Mouse (Mus musculus) brain, adult 2 months (tissue): ENCODE results near the gene Serpind1.

Experiments used
- DNase-seq: peaks from one replicate; pipeline ENCODE4 v3.0.0; 2011; ENCODE audit warnings: low read depth, low spot score

Gene Serpind1

GRCm38 (mm10) chr16:17331116-17331515 lies at the start of gene Serpind1:
TSS of gene Serpind1 (plus strand) at chr16:17331371.
- DNase-seq = no peak

DNA sequence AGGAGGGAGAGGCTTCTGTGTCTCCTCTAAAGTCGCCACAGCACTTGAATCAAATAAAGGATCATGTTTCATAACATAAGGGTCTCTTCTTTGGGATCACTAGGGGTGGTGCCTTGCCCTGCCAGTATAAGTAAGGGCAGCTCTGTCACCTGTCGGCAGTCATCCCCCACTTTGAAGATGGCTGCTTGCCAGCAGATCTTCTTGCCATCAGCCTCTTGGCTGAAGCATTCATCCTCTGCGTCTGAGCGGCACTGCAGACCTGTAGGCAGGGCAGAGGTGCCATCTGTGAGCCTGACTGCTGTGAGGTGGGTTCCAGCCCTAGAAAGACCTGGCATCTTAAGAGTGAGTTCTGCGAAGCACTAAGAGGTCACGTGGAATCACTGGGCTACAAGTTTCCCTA lies 48.0 kb upstream of the Serpind1 start:
- DNase-seq = peak; percentile 54

- no peak for DNase-seq
Measured at GRCm38 (mm10) chr16:17287103-17287502, 44.1 kb upstream of the Serpind1 start.

DNA sequence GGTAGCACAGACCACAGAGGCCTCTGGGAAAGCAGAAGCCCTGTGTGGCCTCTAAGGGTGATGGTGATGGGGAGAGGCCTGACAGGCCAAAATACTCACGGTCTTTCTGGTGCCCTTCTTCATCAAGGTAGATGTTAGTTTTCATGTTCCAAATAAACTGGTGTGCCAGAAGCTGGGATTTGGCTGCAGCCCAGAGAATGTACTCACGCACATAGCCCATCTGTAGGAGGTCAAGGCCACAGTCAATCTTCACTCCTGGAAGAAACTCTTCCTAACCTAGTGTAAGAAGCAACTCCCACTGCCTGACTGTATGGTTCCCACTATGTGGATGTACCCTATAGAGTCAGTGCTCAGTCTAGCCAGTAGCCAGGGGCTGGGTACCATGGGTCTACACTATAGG lies 40.2 kb upstream of the Serpind1 start:
- DNase-seq = no peak

DNA sequence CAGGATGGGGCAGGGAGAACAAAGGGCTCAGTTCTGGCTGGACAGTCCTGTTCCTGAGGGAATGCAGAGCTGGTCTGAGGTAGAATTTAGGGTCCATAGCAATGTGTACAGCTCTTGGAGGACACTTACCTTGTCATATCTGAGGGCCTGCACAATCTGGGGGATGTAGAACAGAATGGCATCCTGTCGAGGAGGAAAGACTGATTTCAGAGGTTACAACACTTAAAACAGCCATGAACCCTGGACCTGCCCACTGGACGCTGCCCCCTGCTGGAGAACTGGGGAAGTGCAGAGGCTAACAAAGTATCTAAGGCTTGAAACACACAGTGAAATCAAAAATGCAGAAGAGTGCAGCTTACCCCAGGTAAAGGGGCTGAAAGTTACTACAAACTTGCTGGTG lies 38.4 kb upstream of the Serpind1 start:
- DNase-seq = peak; percentile 72

DNA sequence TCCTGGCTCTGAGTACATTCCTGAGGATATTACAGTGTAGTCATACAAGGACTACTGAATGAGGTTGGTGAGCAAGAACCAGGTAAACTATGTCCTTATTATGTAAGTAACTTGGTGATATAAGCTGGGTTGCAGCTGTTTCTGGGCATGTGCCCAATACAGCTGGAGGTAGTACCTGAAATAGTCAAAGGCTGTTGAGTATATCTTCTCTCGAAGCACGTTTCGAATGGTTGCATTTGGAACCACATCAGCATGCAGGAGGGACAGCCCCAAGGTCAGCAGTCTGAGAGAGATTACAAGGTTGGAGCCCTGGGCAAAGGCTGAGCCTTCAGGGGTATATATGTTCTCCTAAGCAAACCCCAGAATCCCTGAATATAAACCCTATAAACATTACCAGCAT lies 30.4 kb upstream of the Serpind1 start:
- DNase-seq = no peak

GRCm38 (mm10) chr16:17303521-17304245 lies 27.5 kb upstream of the Serpind1 start:
- no peak for DNase-seq

DNA sequence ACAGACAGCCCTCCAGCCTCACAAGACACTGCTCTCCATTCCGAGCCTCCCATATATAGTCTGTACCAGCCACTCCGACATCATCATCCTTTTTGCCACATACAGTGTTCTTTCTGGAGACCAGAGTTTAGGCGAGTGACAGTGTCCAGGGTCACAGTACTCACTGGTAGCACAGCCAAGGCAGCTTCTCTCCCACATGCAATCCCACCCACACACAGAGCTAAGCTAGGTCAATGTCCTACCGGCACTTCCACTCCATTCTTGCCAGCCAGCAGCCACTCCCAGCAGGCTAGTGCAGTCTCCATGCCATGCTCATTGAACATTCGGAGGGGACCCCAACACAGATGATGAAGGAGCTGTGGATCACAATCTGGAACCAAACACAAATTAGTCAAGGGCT lies 23.7 kb upstream of the Serpind1 start:
- no peak for DNase-seq

DNA sequence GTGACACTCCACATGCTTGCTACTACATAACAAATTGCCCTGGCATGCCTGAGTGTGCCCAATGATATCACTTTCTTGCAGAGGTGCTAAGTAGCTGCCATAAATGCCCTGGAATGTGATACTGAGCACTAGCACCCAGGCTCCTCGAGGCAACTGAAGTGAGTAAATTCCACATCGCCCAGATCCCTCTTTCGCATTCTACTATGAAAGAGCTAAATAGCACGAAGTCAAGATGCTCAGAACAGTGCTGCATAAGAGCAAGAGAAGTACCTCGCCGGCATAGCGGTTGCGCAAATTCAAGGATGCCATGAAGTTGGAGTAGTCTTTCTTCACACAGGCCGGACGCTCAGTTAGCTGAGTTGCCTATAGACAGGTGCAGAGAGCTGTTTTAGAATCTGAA lies 22.1 kb upstream of the Serpind1 start:
- no peak for DNase-seq

DNA sequence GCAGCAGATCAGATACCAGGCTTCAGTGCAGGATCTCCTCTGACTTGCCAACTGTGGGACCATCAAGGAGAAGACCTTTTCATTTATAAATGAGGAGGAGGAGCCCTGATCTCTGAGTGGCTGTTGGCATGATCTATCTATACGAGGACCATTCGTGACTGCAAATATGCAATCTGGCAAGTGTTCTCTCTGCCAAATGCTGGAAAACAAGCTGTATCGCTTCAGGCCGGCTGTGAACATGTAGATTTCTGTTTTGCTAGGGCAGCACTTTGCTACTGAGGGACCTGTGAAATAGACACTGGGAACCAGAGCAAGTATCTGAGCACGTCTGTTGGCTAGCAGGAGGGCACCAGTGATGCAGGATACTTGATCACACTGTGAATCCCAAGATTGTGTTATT lies 18.6 kb upstream of the Serpind1 start:
- no peak for DNase-seq

- DNase-seq = peak; percentile 73
Measured at GRCm38 (mm10) chr16:17316554-17316953, 14.6 kb upstream of the Serpind1 start.

GRCm38 (mm10) chr16:17321481-17321880 lies 9.7 kb upstream of the Serpind1 start:
- DNase-seq = peak; percentile 71

- DNase-seq = no peak
Measured at GRCm38 (mm10) chr16:17324745-17325144, 6.4 kb upstream of the Serpind1 start.

GRCm38 (mm10) chr16:17326064-17326463 lies 5.1 kb upstream of the Serpind1 start:
- DNase-seq = peak; percentile 53

GRCm38 (mm10) chr16:17329848-17330570 lies 1.2 kb upstream of the Serpind1 start:
- DNase-seq = peak; percentile 88

- DNase-seq = no peak
Measured at GRCm38 (mm10) chr16:17331855-17332254, 684 bp downstream of the Serpind1 start.

- no peak for DNase-seq
Measured at GRCm38 (mm10) chr16:17334574-17334973, 3.4 kb downstream of the Serpind1 start.

DNA sequence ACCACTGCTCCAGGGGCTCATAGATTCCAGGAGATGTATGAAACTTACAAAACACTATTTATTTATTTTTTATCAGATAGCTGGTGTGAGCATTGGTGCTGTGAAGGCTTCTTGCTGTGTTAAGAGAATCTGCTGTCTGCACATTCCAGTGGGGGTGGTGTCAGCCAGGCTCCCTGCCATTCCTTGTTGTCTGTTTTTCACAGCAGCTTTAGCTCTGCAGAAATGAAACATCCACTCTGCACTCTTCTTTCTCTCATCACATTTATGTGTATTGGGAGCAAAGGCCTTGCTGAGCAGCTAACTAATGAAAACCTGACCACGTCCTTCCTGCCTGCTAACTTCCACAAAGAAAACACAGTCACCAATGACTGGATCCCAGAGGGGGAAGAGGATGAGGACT lies 4.9 kb downstream of the Serpind1 start:
- peak; percentile 69 for DNase-seq

GRCm38 (mm10) chr16:17339701-17340100 lies 8.5 kb downstream of the Serpind1 start:
- DNase-seq = no peak

DNA sequence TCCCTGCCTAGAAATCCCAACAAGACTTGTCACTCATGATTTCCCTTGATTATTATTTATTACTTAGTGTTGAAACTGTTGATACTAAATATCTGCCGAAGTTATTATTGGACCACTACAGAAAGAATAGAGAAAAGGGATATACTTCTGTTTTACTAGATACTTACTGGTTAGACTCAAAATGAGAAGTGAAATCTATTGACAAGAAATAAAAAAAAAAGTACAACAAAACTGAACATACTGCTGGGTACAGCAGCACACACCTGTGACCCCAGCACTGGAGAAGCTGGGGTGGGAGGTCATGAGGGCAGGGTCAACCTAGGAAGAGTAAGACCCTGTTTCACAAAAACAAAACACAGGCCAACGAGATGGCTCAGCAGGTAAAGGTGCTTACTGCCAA lies 9.5 kb downstream of the Serpind1 start:
- DNase-seq = no peak

DNA sequence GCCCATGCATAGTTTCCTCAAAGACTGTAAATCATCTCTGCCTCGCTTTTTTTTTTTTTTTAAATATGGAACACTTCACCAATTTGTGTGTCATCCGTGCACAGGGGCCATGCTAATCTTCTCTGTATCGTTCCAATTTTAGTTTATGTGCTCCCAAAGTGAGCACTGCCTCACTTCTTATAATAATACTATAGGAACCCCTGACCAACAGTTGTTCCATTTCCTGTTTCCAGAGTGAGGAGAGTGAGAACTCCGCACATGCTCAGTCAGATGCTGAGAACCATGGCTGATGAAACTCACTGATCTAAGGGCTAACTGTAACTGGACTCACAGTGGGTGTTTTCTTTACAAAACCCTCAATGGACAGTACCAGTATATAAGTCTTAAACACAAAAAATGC lies 10.7 kb downstream of the Serpind1 start:
- no peak for DNase-seq

DNA sequence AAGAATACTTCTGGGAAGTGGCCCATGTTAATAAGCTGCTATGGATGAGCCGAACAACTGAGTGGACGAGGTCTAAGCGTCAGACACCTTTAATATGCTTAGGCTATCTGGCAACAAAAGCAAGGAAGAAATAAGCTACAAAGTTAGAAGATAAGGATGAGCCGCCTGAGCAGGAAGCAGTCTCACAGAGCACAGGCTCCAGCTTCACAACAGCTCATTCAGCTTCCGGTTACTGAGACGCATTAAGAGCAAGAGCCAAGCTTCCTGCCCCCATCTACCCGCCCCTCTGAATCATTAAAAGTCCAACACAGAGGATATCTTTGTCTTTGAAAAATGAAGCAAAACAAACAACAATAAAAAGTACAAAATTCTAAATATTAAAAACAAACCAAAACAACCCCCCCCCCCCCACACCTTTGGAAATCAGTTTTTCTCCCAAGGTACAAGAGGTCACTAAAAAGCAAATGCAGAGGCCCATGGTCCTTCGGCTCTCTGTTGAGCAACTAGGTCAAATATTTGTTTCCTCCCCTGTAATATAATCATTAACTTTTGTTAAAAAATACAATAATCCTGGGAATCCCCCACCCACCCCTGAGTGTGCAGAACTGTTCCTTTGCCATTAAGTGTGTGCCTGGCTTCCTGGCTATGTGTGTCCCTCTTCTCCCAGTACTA lies 14.1 kb downstream of the Serpind1 start:
- no peak for DNase-seq

DNA sequence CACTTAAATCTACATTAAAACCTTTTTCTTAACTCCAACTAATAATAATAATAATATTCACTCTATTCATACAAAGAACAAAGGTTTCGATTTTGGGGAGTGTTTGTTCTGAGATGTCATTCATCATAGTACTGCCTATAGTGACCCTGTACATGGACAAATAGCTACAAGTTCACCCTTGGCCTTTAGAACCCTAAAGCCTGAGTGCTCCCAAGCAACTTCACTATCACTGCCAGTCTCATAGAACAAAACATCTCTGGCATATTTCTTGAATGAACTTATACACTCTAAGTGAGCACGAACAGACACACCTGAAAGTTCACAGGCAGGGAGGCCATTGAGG lies 14.6 kb downstream of the Serpind1 start:
- no peak for DNase-seq
